Mouse (Mus musculus) heart, embryonic 15.5 days (tissue): ENCODE results near the gene Ifitm6. TPM values are rescaled to one million over a fixed set of nuclear protein-coding genes. Genes with fewer than 3 reads are reported as not detected.

Experiments
- ATAC-seq: fragments of 200-750 bp; cut with Nextera tagmentation; replicated peaks from 2 replicates; pipeline ENCODE4 v1.8.0; 2017; ENCODE audit warnings: low read depth, moderate TSS enrichment; ENCODE audit not compliant: insufficient number of reproducible peaks, insufficient read depth, low FRiP score
- H3K27ac ChIP-seq: fragments of 300-500 bp; sonication (generic); 2 replicates; pipeline ENCODE4 v1.5.1; 2015; ENCODE audit warnings: mild to moderate bottlenecking, inconsistent platforms
- H3K27me3 ChIP-seq: fragments of 300-500 bp; sonication (generic); 2 replicates; pipeline ENCODE4 v1.6.1; 2015; ENCODE audit warnings: inconsistent platforms
- H3K36me3 ChIP-seq: fragments of 300-500 bp; sonication (generic); 2 replicates; pipeline ENCODE4 v1.6.1; 2015; ENCODE audit warnings: mild to moderate bottlenecking, inconsistent platforms
- H3K4me1 ChIP-seq: fragments of 300-500 bp; sonication (generic); replicated peaks from 2 replicates; pipeline ENCODE4 v1.6.1; 2015; ENCODE audit warnings: inconsistent platforms
- H3K4me2 ChIP-seq: fragments of 300-500 bp; sonication (generic); 2 replicates; pipeline ENCODE4 v1.6.1; 2015; ENCODE audit warnings: inconsistent platforms, mild to moderate bottlenecking, moderate library complexity
- H3K4me3 ChIP-seq: fragments of 300-500 bp; sonication (generic); 2 replicates; pipeline ENCODE4 v1.5.1; 2015; ENCODE audit warnings: mild to moderate bottlenecking, inconsistent platforms
- H3K9ac ChIP-seq: fragments of 300-500 bp; sonication (generic); 2 replicates; pipeline ENCODE4 v1.6.1; 2015; ENCODE audit warnings: mild to moderate bottlenecking, inconsistent platforms
- H3K9me3 ChIP-seq: fragments of 300-500 bp; sonication (generic); replicated peaks from 2 replicates; pipeline ENCODE4 v1.6.1; 2016; ENCODE audit warnings: inconsistent platforms
- WGBS: fragments of 180-500 bp; shearing (Covaris S2); methylation state at CpG from one replicate; pipeline ENCODE4 v1.1.7; 2015; ENCODE audit warnings: mixed read lengths; 5-methylcytosine and 5-hydroxymethylcytosine counted together
- polyA plus RNA-seq: library from polyadenylated mRNA; unstranded; fragments of >200 nt; fragmentation: Nextera tagmentation; extraction: Ambion mirVana; gene quantifications from 2 replicates; pipeline ENCODE4 v1.2.1, GENCODE M21; 2015

Gene Ifitm6
- polyA plus RNA-seq, 1 experiment from 2014 or later = 0.53 TPM

DNA sequence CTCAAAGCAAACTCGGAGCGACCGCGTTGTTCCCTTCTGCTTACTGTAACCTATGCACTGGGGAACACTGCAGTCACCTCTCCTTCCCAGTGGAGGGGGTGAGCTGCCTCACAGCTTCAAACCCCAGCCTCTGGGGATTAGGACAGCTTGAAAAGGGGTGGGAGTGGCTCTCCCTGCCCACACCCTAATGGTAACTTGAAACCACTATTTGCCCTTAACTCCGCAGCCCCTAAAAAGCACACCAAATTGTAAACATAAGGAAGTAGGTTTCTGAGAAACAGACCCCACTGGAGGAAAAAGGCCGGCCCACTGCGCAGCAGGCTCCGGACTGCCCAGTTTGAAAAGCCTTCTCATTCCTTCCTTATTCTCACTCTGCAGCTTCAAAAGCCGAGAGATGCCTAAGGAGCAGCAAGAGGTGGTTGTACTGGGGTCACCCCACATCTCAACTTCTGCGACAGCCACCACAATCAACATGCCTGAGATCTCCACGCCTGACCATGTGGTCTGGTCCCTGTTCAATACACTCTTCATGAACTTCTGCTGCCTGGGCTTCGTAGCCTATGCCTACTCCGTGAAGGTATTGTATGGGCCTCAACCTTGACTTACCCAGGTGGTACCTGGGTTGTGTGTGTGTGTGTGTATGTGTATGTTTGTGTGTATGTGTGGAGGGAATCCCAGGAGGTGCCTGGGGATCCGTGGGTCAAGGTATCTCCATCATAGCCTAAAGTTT is 49.7 kb downstream of the Ifitm6 start:
- Histone ChIP-seq H3K27ac (no peak overlapping the region), H3K9ac (no peak overlapping the region), H3K9me3 (no peaks in the 10 kb centered on the region), H3K36me3 (no peaks in the 10 kb centered on the region), H3K27me3 (peaks cover 12% of the 10 kb centered on the region), H3K4me1 (peaks cover 7% of the 10 kb centered on the region; the same call in 1 of the 2 replicates), H3K4me2 (no peak overlapping the region), H3K4me3 (no peak overlapping the region)
- no peak for ATAC-seq
- WGBS = 14% methylated on average over 14 of the region's 14 CpGs

DNA sequence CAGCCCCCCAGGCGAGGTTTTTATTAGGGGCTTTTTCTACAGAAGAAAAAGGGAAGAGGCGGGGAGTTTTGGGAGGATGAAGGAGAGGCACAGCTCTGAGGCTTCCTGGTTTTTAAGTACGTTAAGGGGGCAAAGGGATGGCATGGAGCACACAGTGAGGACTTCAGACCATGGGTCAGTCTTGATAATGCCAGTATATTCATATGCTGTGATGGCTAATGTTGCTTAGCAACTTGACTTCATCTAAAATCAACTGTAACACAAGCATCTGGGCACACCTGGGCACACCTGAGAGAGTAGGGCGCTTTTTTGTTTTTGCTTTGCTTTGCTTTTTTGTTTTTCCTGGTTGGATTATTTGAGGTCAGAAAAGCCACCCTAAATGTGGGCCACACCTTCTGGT is 50.8 kb downstream of the Ifitm6 start, which contains the start of gene Ifitm1:
TSS of gene Ifitm1 (plus strand) at position 301 of the 400 bp plus-strand sequence.
- H3K9me3 ChIP-seq = no peaks in the 10 kb centered on the region
- H3K27ac ChIP-seq = no peak within 1 kb of the TSS
- no peak within 1 kb of the TSS for H3K9ac ChIP-seq
- H3K36me3 ChIP-seq = no peaks in the 10 kb centered on the region
- H3K4me3 ChIP-seq = no peak within 1 kb of the TSS
- peaks cover 12% of the 10 kb centered on the region for H3K27me3 ChIP-seq
- peaks cover 7% of the 10 kb centered on the region; the same call in 1 of the 2 replicates for H3K4me1 ChIP-seq
- no peak for ATAC-seq
- H3K4me2 ChIP-seq = no peak within 1 kb of the TSS
- 83% methylated on average over 4 of the region's 4 CpGs for WGBS

Other genes with a start within 250 kb of the Ifitm6 start
- 0.13 and 0.21 TPM in 2 replicates for gene Syce1, start 230.1 kb downstream of the Ifitm6 start, polyA plus RNA-seq
- 0.78 and 0.95 TPM in 2 replicates for gene Zfp941, start 195.7 kb downstream of the Ifitm6 start, polyA plus RNA-seq
- gene Urah, start 182.9 kb downstream of the Ifitm6 start, polyA plus RNA-seq = 0.68 and 1.4 TPM in 2 replicates
- gene Scgb1c1, start 172.4 kb downstream of the Ifitm6 start, polyA plus RNA-seq = 0.36 TPM in 1 of 2 replicates, not detected in the other
- not detected in 2 replicates for gene Odf3, start 170.1 kb downstream of the Ifitm6 start, polyA plus RNA-seq
- gene Gm45785, start 161.6 kb downstream of the Ifitm6 start, polyA plus RNA-seq = not detected in 2 replicates
- 36.0 and 47.3 TPM in 2 replicates for gene Ric8a, start 161.0 kb downstream of the Ifitm6 start, polyA plus RNA-seq
- 30.2 and 31.9 TPM in 2 replicates for gene Bet1l, start 160.3 kb downstream of the Ifitm6 start, polyA plus RNA-seq
- 154 and 179 TPM in 2 replicates for gene Psmd13, start 136.0 kb downstream of the Ifitm6 start, polyA plus RNA-seq
- 54.1 and 55.8 TPM in 2 replicates for gene Sirt3, start 135.6 kb downstream of the Ifitm6 start, polyA plus RNA-seq
- 309 and 515 TPM in 2 replicates for gene Cox8b, start 117.5 kb downstream of the Ifitm6 start, polyA plus RNA-seq
- 0.24 and 2.8 TPM in 2 replicates for gene Nlrp6, start 97.0 kb downstream of the Ifitm6 start, polyA plus RNA-seq
- gene Pgghg, start 76.5 kb downstream of the Ifitm6 start, polyA plus RNA-seq = 9.3 and 15.5 TPM in 2 replicates
- gene Ifitm5, start 67.6 kb downstream of the Ifitm6 start, polyA plus RNA-seq = 1.6 and 2.5 TPM in 2 replicates
- not detected in 2 replicates for gene Gm45717, start 62.0 kb downstream of the Ifitm6 start, polyA plus RNA-seq
- gene Ifitm2, start 61.9 kb downstream of the Ifitm6 start, polyA plus RNA-seq = 459 and 624 TPM in 2 replicates
- gene Ifitm1, start 50.7 kb downstream of the Ifitm6 start, polyA plus RNA-seq = 11.7 and 49.8 TPM in 2 replicates
- 103 and 212 TPM in 2 replicates for gene Ifitm3, start 7.2 kb downstream of the Ifitm6 start, polyA plus RNA-seq
- not detected in 2 replicates for gene Gm17387, start 11.2 kb upstream of the Ifitm6 start, polyA plus RNA-seq
- gene B4galnt4, start 43.2 kb upstream of the Ifitm6 start, polyA plus RNA-seq = 1.0 and 2.0 TPM in 2 replicates
- 0.97 and 5.9 TPM in 2 replicates for gene Pkp3, start 60.3 kb upstream of the Ifitm6 start, polyA plus RNA-seq
- gene Sigirr, start 82.6 kb upstream of the Ifitm6 start, polyA plus RNA-seq = 3.6 and 5.6 TPM in 2 replicates
- gene Ano9, start 99.9 kb upstream of the Ifitm6 start, polyA plus RNA-seq = 0.16 and 0.82 TPM in 2 replicates
- 51.9 and 56.5 TPM in 2 replicates for gene Ptdss2, start 104.5 kb upstream of the Ifitm6 start, polyA plus RNA-seq
- 86.6 and 111 TPM in 2 replicates for gene Rnh1, start 154.9 kb upstream of the Ifitm6 start, polyA plus RNA-seq
- 74.4 and 92.5 TPM in 2 replicates for gene Hras, start 176.1 kb upstream of the Ifitm6 start, polyA plus RNA-seq
- 2.7 and 4.0 TPM in 2 replicates for gene Lrrc56, start 176.2 kb upstream of the Ifitm6 start, polyA plus RNA-seq
- gene Lmntd2, start 196.2 kb upstream of the Ifitm6 start, polyA plus RNA-seq = 0.23 and 0.58 TPM in 2 replicates
- 11.4 and 18.4 TPM in 2 replicates for gene Rassf7, start 197.9 kb upstream of the Ifitm6 start, polyA plus RNA-seq
- 36.7 and 44.9 TPM in 2 replicates for gene Phrf1, start 210.9 kb upstream of the Ifitm6 start, polyA plus RNA-seq
- 3.0 and 6.5 TPM in 2 replicates for gene Irf7, start 248.6 kb upstream of the Ifitm6 start, polyA plus RNA-seq